Mouse (Mus musculus): Measurements from ENCODE around the gene Srpk2.
"Not testable (repeated sequence)": the region's sequence is repeated elsewhere in the genome, so short reads cannot be mapped to it uniquely, and the experiment has no call there.

The Srpk2 gene

DNA sequence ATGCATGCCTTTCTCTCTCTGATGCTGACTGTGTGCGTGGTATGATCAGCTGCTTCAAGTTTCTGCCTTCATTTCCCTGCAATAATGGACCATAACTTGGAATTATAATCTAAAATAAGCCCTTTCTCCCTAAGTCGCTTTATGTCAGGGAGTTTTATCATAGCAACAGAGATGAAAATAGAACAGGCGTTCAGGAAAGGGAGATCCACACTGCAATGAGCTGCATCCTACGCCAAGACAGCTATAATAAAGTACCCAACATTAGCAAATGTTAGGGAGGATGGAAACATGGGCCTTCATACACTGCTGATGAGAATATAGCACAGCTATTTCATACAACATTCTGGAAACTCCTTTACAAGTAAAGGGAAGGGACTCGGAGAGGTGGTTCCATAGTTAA lies 116.2 kb downstream of the Srpk2 start:
- in situ Hi-C loops (cut with MboI, MseI): no loop called here

GRCm38 (mm10) chr5:23566382-23566781 lies 118.0 kb downstream of the Srpk2 start:
- in situ Hi-C loops (cut with MboI, MseI): no loop called here

- in situ Hi-C loops (cut with MboI, MseI): no loop called here
These were observed 121.9 kb downstream of the Srpk2 start for GRCm38 (mm10) chr5:23562278-23563060.

DNA sequence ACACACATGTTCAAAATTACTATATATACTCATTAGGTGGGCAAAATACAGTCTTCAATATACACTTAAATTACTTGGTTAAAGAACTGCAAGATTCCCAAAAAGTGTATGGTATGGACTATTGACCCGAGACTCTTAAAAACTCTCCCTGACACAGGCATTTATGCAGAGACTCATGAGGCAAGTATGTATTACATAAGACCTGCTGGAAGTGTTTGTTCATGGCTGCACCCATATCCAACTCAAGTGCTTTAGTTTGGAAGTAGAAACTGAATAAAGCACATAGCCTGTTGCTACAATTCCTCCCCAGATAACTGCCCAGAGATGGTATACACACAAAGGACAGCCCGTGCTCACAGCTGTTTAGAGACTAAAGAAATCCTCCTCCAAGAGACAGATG lies 123.2 kb downstream of the Srpk2 start:
- in situ Hi-C loops (cut with MboI, MseI): no loop called here

GRCm38 (mm10) chr5:23560171-23560570 lies 124.2 kb downstream of the Srpk2 start:
- in situ Hi-C loops (cut with MboI, MseI): no loop called here

DNA sequence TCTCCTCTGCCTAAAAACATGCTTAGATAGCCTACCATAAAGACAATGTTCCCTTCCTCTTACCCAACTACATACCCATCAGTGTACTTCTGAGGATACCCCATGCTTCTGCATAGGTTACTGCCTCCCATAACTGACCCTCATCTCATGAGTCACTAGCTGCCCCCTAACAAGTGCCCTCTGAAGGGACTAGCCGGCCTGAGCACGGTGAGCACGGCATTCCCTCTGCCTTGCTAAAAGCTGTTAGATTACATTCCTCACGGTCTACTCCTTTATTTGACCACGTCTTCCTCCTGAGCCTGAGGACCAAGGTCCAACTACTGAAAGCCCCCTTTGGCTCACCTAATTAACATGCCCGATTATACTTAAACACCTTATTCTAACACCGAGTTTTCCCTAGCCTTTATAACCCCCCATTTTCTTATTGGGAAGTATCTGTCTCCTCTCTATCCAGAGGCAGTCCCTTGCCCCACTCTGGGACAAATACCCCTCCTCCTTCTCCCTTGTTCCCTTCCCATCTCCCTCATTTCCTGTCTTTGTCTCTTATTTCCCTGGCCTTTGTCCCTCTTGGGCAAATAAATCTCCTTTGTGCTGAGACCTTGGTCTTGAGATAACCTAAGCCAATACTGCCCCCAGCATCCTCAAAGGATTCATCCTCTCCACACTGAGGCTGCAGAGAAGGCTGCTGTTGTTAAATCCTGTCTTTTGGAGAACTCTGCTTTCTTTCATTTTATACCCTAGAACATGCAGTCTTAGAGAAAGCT lies 128.2 kb downstream of the Srpk2 start:
- in situ Hi-C loops (cut with MboI, MseI): no loop called here

GRCm38 (mm10) chr5:23553338-23553737 lies 131.1 kb downstream of the Srpk2 start:
- in situ Hi-C loops (cut with MboI, MseI): not testable (repeated sequence)

GRCm38 (mm10) chr5:23551687-23552086 lies 132.7 kb downstream of the Srpk2 start:
- in situ Hi-C loops (cut with MboI, MseI): no loop called here

GRCm38 (mm10) chr5:23535692-23536091 lies 148.7 kb downstream of the Srpk2 start:
- in situ Hi-C loops (cut with MboI, MseI): no loop called here

DNA sequence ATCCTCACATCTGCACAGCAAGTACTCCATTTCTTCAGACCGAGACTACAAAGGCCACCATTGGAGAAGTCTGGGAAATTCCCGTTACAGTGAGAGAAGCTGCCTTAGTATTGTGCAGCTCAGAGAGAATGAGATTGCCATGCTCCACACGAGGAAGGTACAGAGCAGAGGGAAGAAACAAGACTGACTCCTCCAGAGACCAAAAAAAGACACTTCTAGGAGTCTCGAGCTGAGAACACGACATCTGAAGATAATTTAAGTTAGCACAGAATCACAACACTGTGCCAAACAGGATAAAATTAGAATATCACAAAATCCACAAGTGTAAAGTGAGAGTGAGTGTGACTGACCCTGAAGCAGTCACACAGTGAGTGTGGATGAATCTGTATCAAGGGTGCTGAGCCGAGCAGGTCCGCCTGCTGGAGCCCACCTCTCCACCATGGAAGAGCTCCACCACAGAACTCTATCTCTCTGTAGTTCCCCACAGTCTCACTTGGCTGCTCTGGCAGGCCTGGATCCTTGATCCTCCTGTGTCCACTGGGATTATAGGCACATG lies 152.8 kb downstream of the Srpk2 start:
- in situ Hi-C loops (cut with MboI, MseI): no loop called here

DNA sequence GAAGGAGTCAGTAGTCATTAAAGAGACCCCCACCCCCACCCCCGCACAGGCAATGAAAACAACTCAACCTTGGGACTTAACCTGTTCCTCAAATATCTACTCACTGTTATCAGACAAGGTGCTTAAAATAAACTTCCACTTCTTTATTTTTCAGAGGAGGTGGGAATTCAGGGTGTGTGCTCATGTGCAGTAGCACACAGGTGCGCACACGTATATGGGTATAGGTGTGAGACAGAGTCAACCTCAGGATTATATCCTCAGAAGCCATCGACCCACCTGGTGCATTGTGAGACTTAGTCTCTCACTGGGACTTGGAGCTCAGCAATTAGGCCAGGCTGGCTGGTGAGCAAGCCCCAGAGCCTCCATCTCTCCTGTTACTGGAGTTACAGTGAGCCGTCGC lies 153.3 kb downstream of the Srpk2 start:
- in situ Hi-C loops (cut with MboI, MseI): no loop called here

GRCm38 (mm10) chr5:23524621-23525020 lies 159.8 kb downstream of the Srpk2 start:
- in situ Hi-C loops (cut with MboI, MseI): no loop called here

DNA sequence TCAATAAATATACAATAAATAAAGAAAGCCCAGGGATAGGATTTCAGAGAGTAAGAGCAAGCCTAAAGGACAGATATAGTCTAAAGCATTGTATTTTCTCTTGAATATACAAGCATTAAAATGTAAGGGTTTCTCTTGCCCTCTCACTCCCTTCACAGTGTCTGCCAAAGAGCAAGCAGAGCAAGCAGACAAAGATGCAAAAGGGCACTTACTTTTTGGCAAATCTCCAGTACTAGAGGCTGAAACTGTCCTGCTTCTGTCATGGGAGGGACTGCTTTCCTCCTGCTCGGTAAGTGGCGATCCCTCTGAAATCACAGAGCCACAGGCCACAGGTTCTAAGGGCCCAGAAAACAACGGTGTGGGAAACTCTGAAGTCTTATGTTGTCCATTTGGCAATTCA lies 160.5 kb downstream of the Srpk2 start:
- in situ Hi-C loops (cut with MboI, MseI): no loop called here

DNA sequence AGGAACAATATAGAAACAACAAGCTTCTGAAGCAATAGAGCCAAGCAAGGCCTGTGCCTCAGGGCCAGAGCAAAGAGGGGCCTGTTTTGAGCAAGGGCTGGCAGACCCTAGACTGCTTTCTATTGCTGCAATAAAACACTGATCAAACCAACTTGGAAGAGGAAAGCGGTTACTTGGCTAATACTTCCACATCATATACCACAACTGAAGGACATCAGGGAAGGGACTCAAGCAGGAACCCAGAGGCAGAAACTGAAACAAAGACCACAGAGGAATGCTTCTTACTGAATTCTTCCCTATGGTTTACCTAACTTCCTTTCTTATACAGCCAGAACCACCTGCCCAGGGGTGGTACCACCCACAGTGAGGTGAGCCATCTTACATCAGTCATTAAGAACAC lies 162.8 kb downstream of the Srpk2 start:
- in situ Hi-C loops (cut with MboI, MseI): no loop called here

DNA sequence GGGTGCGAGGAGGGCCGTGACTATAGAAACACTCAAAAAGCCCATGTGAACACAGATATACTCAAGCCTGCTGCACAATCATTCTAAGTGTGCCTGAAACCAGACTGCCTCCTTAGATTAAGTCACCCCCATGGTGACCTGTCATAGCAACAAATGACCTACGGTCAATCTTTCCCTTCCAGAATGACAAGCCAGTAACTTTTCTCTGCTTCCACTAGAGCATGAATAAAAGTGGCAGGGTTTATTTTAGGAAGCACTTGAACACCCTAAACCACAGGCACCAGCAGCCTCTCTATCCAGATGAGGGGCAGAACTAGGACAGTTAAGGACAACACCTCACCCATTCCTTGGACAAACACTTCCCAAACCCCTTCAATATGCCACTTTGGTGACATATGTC lies 164.7 kb downstream of the Srpk2 start:
- in situ Hi-C loops (cut with MboI, MseI): no loop called here

DNA sequence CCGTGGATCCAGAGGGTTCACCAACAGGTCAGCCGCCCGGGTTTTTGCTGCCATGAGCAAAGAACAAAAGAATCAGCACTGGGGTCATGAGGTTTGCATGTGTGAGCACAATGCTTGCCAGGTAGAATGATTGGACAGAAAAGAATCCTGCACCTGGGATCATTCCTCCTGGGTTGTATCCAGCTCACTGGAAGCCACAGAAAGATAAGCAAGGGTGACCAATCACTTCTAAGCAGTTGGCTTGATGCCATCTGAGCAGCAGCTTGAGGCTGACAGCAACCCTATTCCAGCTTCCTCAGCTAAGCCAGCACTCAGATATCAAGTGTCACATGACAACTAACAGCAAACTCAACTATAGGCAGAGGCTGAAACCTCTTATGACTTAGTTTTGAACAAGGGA lies 165.7 kb downstream of the Srpk2 start:
- in situ Hi-C loops (cut with MboI, MseI): no loop called here

DNA sequence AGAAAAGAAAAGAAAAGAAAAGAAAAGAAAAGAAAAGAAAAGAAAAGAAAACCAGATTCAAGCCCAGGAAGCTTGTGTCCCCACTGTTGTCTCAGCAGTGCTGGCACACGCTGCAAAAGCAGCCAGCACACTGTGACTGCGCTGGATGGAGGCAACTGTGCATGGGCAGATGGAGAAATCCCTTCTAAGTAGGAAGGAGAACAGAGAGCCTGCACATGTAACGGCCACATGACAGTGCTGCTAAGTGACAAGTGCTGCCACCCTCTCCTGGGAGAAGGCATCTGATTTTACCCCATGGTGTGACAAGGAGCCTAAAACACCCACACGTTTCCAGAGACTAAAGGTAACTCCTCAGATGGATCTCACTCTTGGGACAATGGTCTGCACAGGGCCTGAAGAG lies 166.6 kb downstream of the Srpk2 start:
- in situ Hi-C loops (cut with MboI, MseI): no loop called here

DNA sequence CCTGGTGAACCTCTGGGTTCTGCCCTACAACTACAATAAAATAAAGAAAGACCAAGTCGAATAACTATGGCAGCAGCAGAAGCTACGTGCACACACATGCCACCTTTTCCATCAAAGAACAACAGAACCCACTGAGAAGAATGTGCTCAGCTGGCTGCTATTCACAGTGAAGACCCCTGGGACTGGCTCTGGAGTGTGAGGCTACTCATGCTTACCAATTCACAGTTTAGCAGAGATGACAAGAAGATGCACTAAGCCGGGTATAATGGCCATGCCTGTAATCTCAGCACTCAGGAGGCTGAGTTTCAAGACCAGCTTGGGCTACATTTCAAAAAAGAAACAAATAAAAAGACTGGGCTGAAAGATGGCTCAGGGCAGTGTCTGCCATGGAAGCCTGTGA lies 167.5 kb downstream of the Srpk2 start:
- in situ Hi-C loops (cut with MboI, MseI): no loop called here

- in situ Hi-C loops (cut with MboI, MseI): no loop called here
These were observed 169.4 kb downstream of the Srpk2 start for GRCm38 (mm10) chr5:23515038-23515437.

GRCm38 (mm10) chr5:23513468-23513867 lies 170.9 kb downstream of the Srpk2 start:
- in situ Hi-C loops (cut with MboI, MseI): no loop called here

- in situ Hi-C loops (cut with MboI, MseI): no loop called here
These were observed 171.9 kb downstream of the Srpk2 start for GRCm38 (mm10) chr5:23512556-23512955.

DNA sequence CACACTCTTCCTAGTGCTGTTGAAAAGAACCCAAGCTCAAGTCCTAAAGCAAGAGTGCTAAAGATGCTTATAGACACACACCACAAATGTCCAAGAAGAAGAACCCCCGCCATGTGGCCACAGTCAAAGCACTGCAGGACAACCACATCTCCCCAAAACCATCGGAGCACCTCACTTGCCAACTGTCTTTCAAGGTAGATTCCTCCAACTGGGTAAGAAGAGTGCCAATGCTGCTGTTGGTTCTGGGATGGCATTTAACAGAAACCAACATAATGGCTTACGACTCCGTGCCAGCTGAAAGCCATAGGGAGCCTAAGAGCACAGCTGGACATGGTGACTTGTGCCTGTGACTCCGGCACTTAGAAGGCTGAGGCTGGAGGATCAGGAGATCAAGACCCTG lies 173.0 kb downstream of the Srpk2 start:
- in situ Hi-C loops (cut with MboI, MseI): no loop called here

- in situ Hi-C loops (cut with MboI, MseI): no loop called here
These were observed 175.8 kb downstream of the Srpk2 start for GRCm38 (mm10) chr5:23508630-23509029.

All from T-helper 17 cell (primary cell).